Mouse (Mus musculus): ENCODE data around the gene Rnf43. TPM values are rescaled to one million over a fixed set of nuclear protein-coding genes. Genes with fewer than 3 reads are reported as not detected.

Rnf43 gene
- polyA plus RNA-seq, 1 experiment: 19.6 TPM

DNA sequence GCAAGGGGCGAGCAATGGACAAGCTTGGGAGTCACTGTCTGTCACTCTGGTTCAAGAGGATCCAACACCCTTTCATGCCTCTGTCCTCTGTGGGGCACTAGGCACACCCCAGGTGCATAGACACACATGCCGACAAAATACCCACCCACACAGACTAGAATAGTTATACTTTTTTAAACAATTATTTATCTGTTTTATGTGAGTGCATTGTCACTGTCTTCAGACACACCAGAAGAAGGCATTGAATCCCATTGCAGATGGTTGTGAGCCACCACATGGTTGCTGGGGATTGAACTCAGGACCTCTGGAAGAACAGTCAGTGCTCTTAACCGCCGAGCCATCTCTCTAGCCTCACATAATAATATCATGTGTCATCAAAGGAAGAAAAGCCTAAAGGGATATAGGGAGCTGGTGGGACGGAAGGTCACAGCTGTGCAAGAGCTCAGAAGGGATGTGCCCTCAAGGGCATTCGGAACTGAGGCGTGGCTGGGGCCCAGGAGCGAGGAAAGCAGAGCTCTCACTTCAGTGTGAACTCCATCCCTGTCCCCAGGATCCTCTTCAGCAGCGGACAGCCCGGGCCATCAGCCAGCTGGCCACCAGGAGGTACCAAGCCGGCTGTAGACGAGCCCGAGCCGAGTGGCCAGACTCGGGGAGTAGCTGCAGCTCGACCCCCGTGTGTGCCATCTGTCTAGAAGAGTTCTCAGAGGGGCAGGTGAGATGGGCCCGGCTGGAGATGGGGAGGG, 66.5 kb downstream of the Rnf43 start:
- no peak overlapping the region for H3K27ac ChIP-seq (ENCODE audit: insufficient read depth, low read depth, low read length)
- H3K4me1 ChIP-seq (ENCODE audit: control insufficient read depth, insufficient read depth, insufficient read length, low read length): peaks cover 2% of the 10 kb centered on the region; the same call in 1 of the 2 replicates
- TF ChIP-seq CTCF (IDR thresholded peaks at IDR 0.05; ENCODE audit: extremely low read depth, insufficient read length, insufficient replicate concordance, low read depth, low read length): no peak
- no peak for TF ChIP-seq POLR2A (IDR thresholded peaks at IDR 0.05; ENCODE audit: low read depth, low read length)
- no peak overlapping the region for H3K4me3 ChIP-seq (ENCODE audit: low read depth, low read length)
- H3K27me3 ChIP-seq (ENCODE audit: control insufficient read depth, insufficient read depth, low read length): no peaks in the 10 kb centered on the region
- WGBS: 60% methylated on average over 18 of the region's 18 CpGs
- peaks cover 41% of the 10 kb centered on the region for H3K36me3 ChIP-seq (ENCODE audit: control insufficient read depth, insufficient read depth, low read length)

DNA sequence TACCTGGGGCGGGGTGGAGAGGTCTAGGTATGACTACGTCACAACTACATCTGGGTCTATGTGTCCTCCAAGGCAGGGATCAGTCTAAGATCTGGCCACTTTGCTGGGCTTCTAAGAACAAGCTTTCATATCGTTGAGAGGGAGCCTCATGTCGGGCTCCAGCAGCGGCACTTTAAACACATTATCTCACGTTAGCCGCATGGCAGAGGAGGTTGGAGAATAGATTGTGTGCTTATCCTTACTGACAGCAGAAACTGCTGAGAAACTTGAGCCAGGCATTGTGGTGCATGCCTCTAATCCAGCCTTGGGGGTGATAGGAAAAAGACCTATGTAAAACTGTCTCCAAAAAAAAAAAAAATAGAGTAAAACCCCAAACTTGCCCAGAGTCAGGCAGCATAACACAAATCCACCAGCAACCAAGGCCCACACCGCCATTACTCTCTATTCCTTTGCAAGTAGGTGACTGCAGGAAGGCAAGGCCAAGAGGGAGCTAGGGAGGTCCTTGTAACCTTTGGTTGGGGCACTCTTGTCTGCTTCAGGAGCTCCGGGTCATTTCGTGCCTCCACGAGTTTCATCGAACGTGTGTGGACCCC, 67.2 kb downstream of the Rnf43 start:
- 81% methylated on average over 13 of the region's 13 CpGs for WGBS
- TF ChIP-seq CTCF (IDR thresholded peaks at IDR 0.05; ENCODE audit: extremely low read depth, insufficient read length, insufficient replicate concordance, low read depth, low read length) (no peak), POLR2A (IDR thresholded peaks at IDR 0.05; ENCODE audit: low read depth, low read length) (no peak)
- no peaks in the 10 kb centered on the region for H3K27me3 ChIP-seq (ENCODE audit: control insufficient read depth, insufficient read depth, low read length)
- peaks cover 2% of the 10 kb centered on the region for H3K4me1 ChIP-seq (ENCODE audit: control insufficient read depth, insufficient read depth, insufficient read length, low read length)
- no peak overlapping the region for H3K27ac ChIP-seq (ENCODE audit: insufficient read depth, low read depth, low read length)
- no peak overlapping the region for H3K4me3 ChIP-seq (ENCODE audit: low read depth, low read length)
- peaks cover 46% of the 10 kb centered on the region for H3K36me3 ChIP-seq (ENCODE audit: control insufficient read depth, insufficient read depth, low read length)

DNA sequence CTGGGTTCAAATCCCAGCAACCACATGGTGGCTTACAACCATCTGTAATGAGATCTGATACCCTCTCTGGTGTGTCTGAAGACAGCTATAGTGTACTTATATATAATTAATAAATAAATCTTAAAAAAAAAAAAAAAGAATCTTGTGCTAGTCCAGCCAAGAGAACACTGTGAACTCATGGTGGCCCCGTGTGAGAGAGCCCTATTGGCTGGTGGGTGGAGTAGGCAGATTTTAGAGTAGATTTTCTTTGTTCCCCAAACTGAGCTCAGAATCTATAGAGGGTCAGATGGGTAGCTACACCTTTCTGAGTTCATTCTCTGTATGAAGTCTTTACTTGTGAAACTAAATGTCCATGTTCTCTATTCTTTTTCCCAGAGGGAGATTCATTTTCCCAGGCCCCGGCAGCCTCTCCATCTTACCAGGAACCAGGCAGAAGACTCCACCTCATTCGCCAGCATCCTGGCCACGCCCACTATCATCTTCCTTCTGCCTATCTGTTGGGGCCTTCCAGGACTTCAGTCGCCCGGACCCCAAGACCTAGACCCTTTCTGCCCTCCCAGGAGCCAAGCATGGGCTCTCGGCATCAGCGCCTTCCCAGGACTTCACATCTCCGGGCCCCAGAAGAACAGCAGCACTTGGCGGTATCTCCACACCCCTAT, 68.3 kb downstream of the Rnf43 start:
- Histone ChIP-seq H3K27me3 (ENCODE audit: control insufficient read depth, insufficient read depth, low read length) (no peaks in the 10 kb centered on the region), H3K36me3 (ENCODE audit: control insufficient read depth, insufficient read depth, low read length) (peaks cover 47% of the 10 kb centered on the region), H3K27ac (ENCODE audit: insufficient read depth, low read depth, low read length) (no peak overlapping the region), H3K4me1 (ENCODE audit: control insufficient read depth, insufficient read depth, insufficient read length, low read length) (peaks cover 3% of the 10 kb centered on the region), H3K4me3 (ENCODE audit: low read depth, low read length) (no peak overlapping the region)
- TF ChIP-seq CTCF (IDR thresholded peaks at IDR 0.05; ENCODE audit: extremely low read depth, insufficient read length, insufficient replicate concordance, low read depth, low read length): no peak
- TF ChIP-seq POLR2A (IDR thresholded peaks at IDR 0.05; ENCODE audit: low read depth, low read length): no peak
- WGBS: 81% methylated on average over 10 of the region's 10 CpGs

DNA sequence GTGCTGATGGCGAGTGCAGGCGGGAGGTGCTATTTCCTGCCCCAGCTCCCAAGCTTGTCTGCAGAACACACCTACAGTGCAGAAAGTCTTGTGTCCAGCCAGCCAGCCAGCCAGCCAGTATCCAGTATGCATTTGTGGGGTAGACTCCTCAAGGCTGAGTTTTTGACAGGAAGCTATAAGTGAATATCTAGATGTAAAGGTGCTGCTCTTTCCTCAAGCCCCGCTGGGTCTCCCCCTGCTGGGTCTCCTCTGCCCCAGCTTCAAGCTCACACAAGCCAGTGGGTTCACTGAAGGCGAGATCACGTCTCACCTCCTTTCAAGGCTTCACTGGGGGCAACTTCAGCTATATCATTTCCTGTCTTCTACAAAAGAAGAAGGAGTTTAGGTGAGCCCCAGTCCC, 71.8 kb downstream of the Rnf43 start:
- peak overlapping the region; percentile 37 for H3K27ac ChIP-seq (ENCODE audit: insufficient read depth, low read depth, low read length)

DNA sequence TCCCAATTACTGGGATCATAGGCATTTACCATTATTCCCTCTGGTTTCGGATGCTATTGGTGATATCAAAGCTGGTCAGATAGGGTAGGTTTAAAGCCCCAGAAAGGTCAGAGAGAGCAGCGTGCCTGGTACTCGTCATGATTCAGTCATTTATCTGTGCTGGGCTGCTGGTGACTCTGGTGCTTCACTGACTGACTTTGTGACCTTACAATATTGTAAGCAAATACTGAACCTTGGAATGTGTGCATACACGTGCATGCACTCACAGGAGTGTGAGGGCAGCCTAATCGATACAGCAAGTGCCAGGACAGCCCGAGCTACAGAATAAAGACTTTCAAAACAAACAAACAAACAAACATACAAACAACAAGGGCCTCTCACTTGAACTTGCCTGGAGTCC, 73.2 kb downstream of the Rnf43 start:
- WGBS: 36% methylated on average over 6 of the region's 6 CpGs
- peaks cover 2% of the 10 kb centered on the region for H3K4me1 ChIP-seq (ENCODE audit: control insufficient read depth, insufficient read depth, insufficient read length, low read length)
- TF ChIP-seq CTCF (IDR thresholded peaks at IDR 0.05; ENCODE audit: extremely low read depth, insufficient read length, insufficient replicate concordance, low read depth, low read length) (no peak), POLR2A (IDR thresholded peaks at IDR 0.05; ENCODE audit: low read depth, low read length) (no peak)
- H3K27ac ChIP-seq (ENCODE audit: insufficient read depth, low read depth, low read length): no peak overlapping the region
- H3K4me3 ChIP-seq (ENCODE audit: low read depth, low read length): no peak overlapping the region
- H3K27me3 ChIP-seq (ENCODE audit: control insufficient read depth, insufficient read depth, low read length): no peaks in the 10 kb centered on the region
- peaks cover 25% of the 10 kb centered on the region for H3K36me3 ChIP-seq (ENCODE audit: control insufficient read depth, insufficient read depth, low read length)

More for the DNA sequence above, 71.8 kb downstream of the Rnf43 start:
- 77% methylated on average over 5 of the region's 5 CpGs for WGBS
- Histone ChIP-seq H3K27me3 (ENCODE audit: control insufficient read depth, insufficient read depth, low read length) (no peaks in the 10 kb centered on the region), H3K36me3 (ENCODE audit: control insufficient read depth, insufficient read depth, low read length) (peaks cover 30% of the 10 kb centered on the region), H3K4me1 (ENCODE audit: control insufficient read depth, insufficient read depth, insufficient read length, low read length) (peaks cover 2% of the 10 kb centered on the region), H3K4me3 (ENCODE audit: low read depth, low read length) (peak overlapping the region; percentile 42)
- no peak for TF ChIP-seq POLR2A (IDR thresholded peaks at IDR 0.05; ENCODE audit: low read depth, low read length)
- no peak for TF ChIP-seq CTCF (IDR thresholded peaks at IDR 0.05; ENCODE audit: extremely low read depth, insufficient read length, insufficient replicate concordance, low read depth, low read length)

DNA sequence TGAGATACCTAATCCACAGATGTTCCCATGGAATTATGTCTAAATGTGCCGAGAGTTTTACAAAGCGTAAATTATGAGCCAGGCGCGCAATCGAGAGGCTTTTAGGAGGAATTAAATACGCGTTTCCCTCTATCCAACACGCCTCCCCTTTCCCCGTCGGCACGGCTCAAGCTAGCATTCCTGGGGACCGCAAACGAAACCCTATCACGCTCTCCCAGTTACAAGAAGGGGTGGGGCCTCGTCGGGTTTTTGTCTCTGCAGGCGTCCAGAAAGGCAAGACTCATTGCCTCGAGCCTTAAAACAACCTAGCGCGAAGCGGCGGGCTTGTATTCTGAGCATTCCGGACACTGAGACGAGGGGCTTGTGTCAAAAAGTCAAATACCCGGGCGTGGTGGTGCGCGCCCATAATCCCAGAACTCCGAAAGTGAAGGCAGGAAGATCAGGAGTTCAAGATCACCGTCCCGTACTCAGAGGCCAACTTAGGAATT, 74.2 kb downstream of the Rnf43 start:
- peaks cover 15% of the 10 kb centered on the region for H3K36me3 ChIP-seq (ENCODE audit: control insufficient read depth, insufficient read depth, low read length)
- peak overlapping the region; percentile 75 for H3K27ac ChIP-seq (ENCODE audit: insufficient read depth, low read depth, low read length)
- no peaks in the 10 kb centered on the region for H3K27me3 ChIP-seq (ENCODE audit: control insufficient read depth, insufficient read depth, low read length)
- TF ChIP-seq POLR2A (IDR thresholded peaks at IDR 0.05; ENCODE audit: low read depth, low read length): no peak
- TF ChIP-seq CTCF (IDR thresholded peaks at IDR 0.05; ENCODE audit: extremely low read depth, insufficient read length, insufficient replicate concordance, low read depth, low read length): no peak
- under 1% methylated on average over 31 of the region's 31 CpGs for whole genome bisulfite sequencing
- H3K4me1 ChIP-seq (ENCODE audit: control insufficient read depth, insufficient read depth, insufficient read length, low read length): peaks cover 2% of the 10 kb centered on the region
- H3K4me3 ChIP-seq (ENCODE audit: low read depth, low read length): peak overlapping the region; percentile 79
